Mouse (Mus musculus): ENCODE data around the gene Tbrg4. TPM values are rescaled to one million over a fixed set of nuclear protein-coding genes. Genes with fewer than 3 reads are reported as not detected.

The Tbrg4 gene
- polyA plus RNA-seq, 1 experiment from 2014 or later, result 46.6 TPM

DNA sequence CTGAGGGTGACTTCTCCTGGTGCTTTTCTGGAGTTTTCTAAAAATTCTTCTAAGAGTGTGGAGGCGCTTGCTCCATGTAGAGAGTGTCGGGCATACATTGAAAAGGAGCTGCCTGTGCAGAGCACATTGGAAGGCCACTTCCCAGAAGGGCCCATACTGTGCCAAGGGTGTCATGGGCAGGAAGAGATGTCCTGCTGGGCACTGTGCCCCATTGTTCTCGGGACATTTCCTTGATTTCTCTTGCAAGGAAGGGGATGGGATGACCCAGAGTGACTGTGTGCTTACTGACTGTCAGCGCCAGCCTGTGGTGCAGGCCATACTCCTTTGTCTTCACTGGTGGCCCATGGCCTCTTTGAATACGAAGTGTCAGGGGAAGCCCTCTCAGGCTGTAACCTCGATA is 13.2 kb upstream of the Tbrg4 start:
- WGBS, result 75% methylated on average over 6 of the region's 6 CpGs
- Histone ChIP-seq H3K27me3 (ENCODE audit: insufficient read depth, low read length) (no peaks in the 10 kb centered on the region), H3K27ac (ENCODE audit: low read depth) (no peak overlapping the region), H3K4me1 (ENCODE audit: insufficient read depth) (no peaks in the 10 kb centered on the region), H3K4me2 (no peak overlapping the region), H3K4me3 (ENCODE audit: low read depth, low read length) (no peak overlapping the region), H3K9ac (no peak overlapping the region), H3K9me3 (ENCODE audit: low read depth, low read length) (no peaks in the 10 kb centered on the region), H3K36me3 (ENCODE audit: insufficient read depth) (no peaks in the 10 kb centered on the region)
- DNase-seq (no peak), ATAC-seq (ENCODE audit: insufficient read depth) (no peak)
- no peak for TF ChIP-seq CTCF (IDR thresholded peaks at IDR 0.05; ENCODE audit: low read depth)

DNA sequence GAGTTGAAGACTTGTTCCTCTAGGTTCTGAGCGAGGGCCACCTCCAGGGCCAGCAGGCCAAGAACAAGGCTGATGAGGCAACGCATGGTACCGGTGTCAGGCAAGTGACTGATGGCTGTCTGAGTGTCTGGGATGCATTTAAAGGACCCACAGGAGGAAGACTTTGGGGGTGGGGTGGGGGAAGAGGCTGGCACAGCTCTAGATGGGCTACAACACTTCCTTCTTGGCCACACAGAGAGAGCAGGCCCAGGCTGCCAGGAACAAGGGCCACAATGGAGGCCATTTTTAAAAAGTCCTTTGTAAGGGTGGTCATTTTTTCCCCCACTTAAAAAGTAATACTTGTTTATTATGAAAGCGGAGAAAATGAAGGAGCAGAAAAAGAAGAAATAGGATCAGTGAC is 12.7 kb upstream of the Tbrg4 start, which contains the start of gene Wap:
Gene Wap (minus strand): TSS at position 101 of the 400 bp plus-strand sequence.
- Histone ChIP-seq H3K27me3 (ENCODE audit: insufficient read depth, low read length) (no peaks in the 10 kb centered on the region), H3K4me2 (no peak within 1 kb of the TSS), H3K9ac (no peak within 1 kb of the TSS), H3K4me1 (ENCODE audit: insufficient read depth) (no peaks in the 10 kb centered on the region), H3K36me3 (ENCODE audit: insufficient read depth) (no peaks in the 10 kb centered on the region), H3K27ac (ENCODE audit: low read depth) (no peak within 1 kb of the TSS), H3K9me3 (ENCODE audit: low read depth, low read length) (no peaks in the 10 kb centered on the region), H3K4me3 (ENCODE audit: low read depth, low read length) (no peak within 1 kb of the TSS)
- no peak for TF ChIP-seq CTCF (IDR thresholded peaks at IDR 0.05; ENCODE audit: low read depth)
- 89% methylated on average over 4 of the region's 4 CpGs for WGBS
- no peak for ATAC-seq (ENCODE audit: insufficient read depth)
- DNase-seq, result no peak

DNA sequence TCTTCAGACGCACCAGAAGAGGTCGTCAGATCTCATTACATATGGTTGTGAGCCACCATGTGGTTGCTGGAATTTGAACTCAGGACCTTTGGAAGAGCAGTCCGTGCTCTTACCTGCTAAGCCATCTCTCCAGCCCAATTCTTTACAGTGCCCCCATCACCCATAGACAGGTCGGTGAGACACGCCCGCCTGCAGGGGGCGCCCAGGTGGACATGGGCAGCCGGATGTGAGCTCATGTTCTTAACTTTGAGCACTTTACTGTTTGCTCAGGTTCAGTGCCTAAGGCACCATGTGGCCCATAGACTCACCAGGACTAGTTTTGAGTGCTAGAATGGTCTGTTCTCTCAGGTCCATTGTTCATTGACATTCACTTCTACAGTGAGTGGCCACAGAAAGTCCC is 10.3 kb upstream of the Tbrg4 start:
- ATAC-seq (ENCODE audit: insufficient read depth) (no peak), DNase-seq (no peak)
- WGBS, result 70% methylated on average over 8 of the region's 8 CpGs
- Histone ChIP-seq H3K9ac (no peak overlapping the region), H3K4me3 (ENCODE audit: low read depth, low read length) (no peak overlapping the region), H3K4me1 (ENCODE audit: insufficient read depth) (no peaks in the 10 kb centered on the region), H3K9me3 (ENCODE audit: low read depth, low read length) (no peaks in the 10 kb centered on the region), H3K36me3 (ENCODE audit: insufficient read depth) (no peaks in the 10 kb centered on the region), H3K27ac (ENCODE audit: low read depth) (no peak overlapping the region), H3K4me2 (no peak overlapping the region), H3K27me3 (ENCODE audit: insufficient read depth, low read length) (no peaks in the 10 kb centered on the region)
- peak; percentile 17; the same call in 1 of the 2 replicates for TF ChIP-seq CTCF (IDR thresholded peaks at IDR 0.05; ENCODE audit: low read depth)

DNA sequence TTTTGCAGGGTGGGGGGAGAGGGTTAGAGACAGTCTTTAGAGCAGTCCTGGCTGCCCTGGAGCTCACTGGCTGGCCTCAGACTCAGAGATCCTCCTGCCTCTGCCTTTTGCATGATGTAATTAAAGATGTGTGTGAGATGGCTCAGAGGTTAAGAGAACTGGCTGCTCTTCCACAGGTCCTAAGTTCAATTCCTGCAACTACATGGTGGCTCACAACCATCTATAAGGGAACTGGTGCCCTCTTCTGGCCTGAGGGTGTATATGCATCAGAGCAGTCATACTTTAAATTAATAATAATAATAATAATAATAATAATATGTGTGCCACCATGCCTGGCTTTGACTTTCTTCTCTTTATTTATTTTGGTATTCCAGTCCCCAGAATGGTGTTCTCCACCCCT is 3.8 kb upstream of the Tbrg4 start:
- peak; percentile 48 for TF ChIP-seq CTCF (IDR thresholded peaks at IDR 0.05; ENCODE audit: low read depth)
- H3K4me3 ChIP-seq (ENCODE audit: low read depth, low read length), result no peak overlapping the region
- H3K9ac ChIP-seq, result no peak overlapping the region
- H3K27ac ChIP-seq (ENCODE audit: low read depth), result no peak overlapping the region
- DNase-seq, result peak; percentile 60
- H3K9me3 ChIP-seq (ENCODE audit: low read depth, low read length), result no peaks in the 10 kb centered on the region
- peaks cover 10% of the 10 kb centered on the region; the same call in 1 of the 2 replicates for H3K4me1 ChIP-seq (ENCODE audit: insufficient read depth)
- no peak overlapping the region for H3K4me2 ChIP-seq
- H3K27me3 ChIP-seq (ENCODE audit: insufficient read depth, low read length), result no peaks in the 10 kb centered on the region
- no peak for ATAC-seq (ENCODE audit: insufficient read depth)
- 0 out of 2 replicates have a peak, but pooled peaks cover under 1% of the 10 kb centered on the region for H3K36me3 ChIP-seq (ENCODE audit: insufficient read depth)

DNA sequence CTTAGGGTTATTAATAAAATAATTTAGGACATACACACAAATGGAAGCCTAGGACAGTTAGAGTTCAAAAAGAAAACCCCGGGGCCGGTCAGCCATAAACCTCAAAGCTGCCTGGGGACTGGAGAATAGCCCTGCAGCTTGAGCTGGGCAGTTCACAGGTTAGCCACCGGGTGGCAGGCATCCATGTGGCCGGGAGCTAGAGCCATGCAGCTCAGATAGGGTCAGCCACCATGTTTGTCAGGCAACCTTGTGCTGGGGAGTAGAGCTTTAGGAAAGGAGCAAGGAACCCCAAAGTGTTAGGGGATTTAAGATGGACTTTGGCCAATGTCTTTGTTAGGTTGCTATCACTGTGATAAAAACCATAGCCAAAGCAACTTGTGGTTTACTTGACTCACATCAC is 2.7 kb upstream of the Tbrg4 start:
- ATAC-seq (ENCODE audit: insufficient read depth) (0 out of 2 replicates have a peak, but pooled peaks have one; percentile 23), DNase-seq (peak; percentile 65)
- no peak overlapping the region for H3K27ac ChIP-seq (ENCODE audit: low read depth)
- 22% methylated on average over 4 of the region's 4 CpGs for WGBS
- H3K9me3 ChIP-seq (ENCODE audit: low read depth, low read length), result no peaks in the 10 kb centered on the region
- H3K4me3 ChIP-seq (ENCODE audit: low read depth, low read length), result no peak overlapping the region
- no peak overlapping the region for H3K4me2 ChIP-seq
- H3K36me3 ChIP-seq (ENCODE audit: insufficient read depth), result peaks cover 11% of the 10 kb centered on the region
- no peaks in the 10 kb centered on the region for H3K27me3 ChIP-seq (ENCODE audit: insufficient read depth, low read length)
- H3K9ac ChIP-seq, result no peak overlapping the region
- peaks cover 12% of the 10 kb centered on the region; the same call in 1 of the 2 replicates for H3K4me1 ChIP-seq (ENCODE audit: insufficient read depth)
- TF ChIP-seq CTCF (IDR thresholded peaks at IDR 0.05; ENCODE audit: low read depth), result peak; percentile 73

DNA sequence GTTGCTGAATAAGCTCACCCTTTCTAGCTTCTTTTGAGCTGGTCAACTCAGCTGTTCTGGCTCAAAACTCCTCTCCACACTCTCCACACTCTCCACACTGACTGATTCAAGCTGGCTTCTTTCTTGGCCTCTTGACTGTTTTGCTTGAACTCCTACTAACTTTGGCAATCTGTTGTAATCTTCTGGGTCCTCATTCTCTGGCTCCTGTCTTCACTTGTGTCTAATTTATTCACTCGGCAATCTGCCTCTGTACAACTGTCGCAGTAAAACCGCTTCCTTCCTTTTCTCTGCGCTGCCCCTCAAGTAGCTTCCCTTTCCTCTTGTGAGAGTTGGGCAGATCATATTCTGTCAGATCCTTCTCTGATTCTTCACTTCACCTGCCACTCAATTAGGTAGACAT is 1.9 kb upstream of the Tbrg4 start:
- Histone ChIP-seq H3K4me2 (no peak overlapping the region), H3K27me3 (ENCODE audit: insufficient read depth, low read length) (no peaks in the 10 kb centered on the region), H3K36me3 (ENCODE audit: insufficient read depth) (peaks cover 19% of the 10 kb centered on the region), H3K4me1 (ENCODE audit: insufficient read depth) (peaks cover 12% of the 10 kb centered on the region; the same call in 1 of the 2 replicates), H3K4me3 (ENCODE audit: low read depth, low read length) (no peak overlapping the region), H3K9ac (no peak overlapping the region), H3K9me3 (ENCODE audit: low read depth, low read length) (no peaks in the 10 kb centered on the region), H3K27ac (ENCODE audit: low read depth) (0 out of 2 replicates have a peak overlapping the region, but pooled peaks have one; percentile 4)
- DNase-seq, result no peak
- no peak for ATAC-seq (ENCODE audit: insufficient read depth)
- TF ChIP-seq CTCF (IDR thresholded peaks at IDR 0.05; ENCODE audit: low read depth), result no peak
- WGBS, result 76% methylated on average over 4 of the region's 4 CpGs

DNA sequence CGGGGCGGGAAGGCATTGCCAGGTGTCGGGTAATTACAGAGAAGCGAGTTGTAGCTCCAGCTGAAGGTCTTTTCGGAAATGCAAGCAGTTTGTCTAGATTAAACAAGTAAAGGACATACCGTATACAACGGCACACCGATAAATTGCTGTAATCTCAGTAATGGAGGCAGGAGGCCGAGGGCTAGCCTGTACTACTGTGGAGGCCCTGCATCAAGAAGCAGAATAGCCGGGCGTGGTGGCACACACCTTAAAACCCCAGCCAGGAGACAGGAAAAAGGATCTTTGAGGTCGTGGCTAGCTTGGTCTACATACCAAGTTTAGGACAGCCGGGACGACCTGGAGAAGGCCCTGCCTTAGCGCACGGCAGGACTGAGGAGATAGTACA is 513 bp upstream of the Tbrg4 start:
- peaks cover 12% of the 10 kb centered on the region; the same call in 1 of the 2 replicates for H3K4me1 ChIP-seq (ENCODE audit: insufficient read depth)
- no peak for TF ChIP-seq CTCF (IDR thresholded peaks at IDR 0.05; ENCODE audit: low read depth)
- peak overlapping the region; percentile 69 for H3K9ac ChIP-seq
- no peak for DNase-seq
- no peaks in the 10 kb centered on the region for H3K27me3 ChIP-seq (ENCODE audit: insufficient read depth, low read length)
- peak; percentile 12 for ATAC-seq (ENCODE audit: insufficient read depth)
- H3K9me3 ChIP-seq (ENCODE audit: low read depth, low read length), result no peaks in the 10 kb centered on the region
- peaks cover 31% of the 10 kb centered on the region for H3K36me3 ChIP-seq (ENCODE audit: insufficient read depth)
- H3K27ac ChIP-seq (ENCODE audit: low read depth), result peak overlapping the region; percentile 84
- H3K4me2 ChIP-seq, result peak overlapping the region; percentile 94
- WGBS, result 9% methylated on average over 16 of the region's 16 CpGs
- H3K4me3 ChIP-seq (ENCODE audit: low read depth, low read length), result peak overlapping the region; percentile 76
